Mouse (Mus musculus): Measurements from ENCODE around the gene P3h2. TPM values are rescaled to one million over a fixed set of nuclear protein-coding genes. Genes with fewer than 3 reads are reported as not detected.

Gene P3h2
- polyA plus RNA-seq, 1 experiment from 2014 or later = 0.75 TPM

DNA sequence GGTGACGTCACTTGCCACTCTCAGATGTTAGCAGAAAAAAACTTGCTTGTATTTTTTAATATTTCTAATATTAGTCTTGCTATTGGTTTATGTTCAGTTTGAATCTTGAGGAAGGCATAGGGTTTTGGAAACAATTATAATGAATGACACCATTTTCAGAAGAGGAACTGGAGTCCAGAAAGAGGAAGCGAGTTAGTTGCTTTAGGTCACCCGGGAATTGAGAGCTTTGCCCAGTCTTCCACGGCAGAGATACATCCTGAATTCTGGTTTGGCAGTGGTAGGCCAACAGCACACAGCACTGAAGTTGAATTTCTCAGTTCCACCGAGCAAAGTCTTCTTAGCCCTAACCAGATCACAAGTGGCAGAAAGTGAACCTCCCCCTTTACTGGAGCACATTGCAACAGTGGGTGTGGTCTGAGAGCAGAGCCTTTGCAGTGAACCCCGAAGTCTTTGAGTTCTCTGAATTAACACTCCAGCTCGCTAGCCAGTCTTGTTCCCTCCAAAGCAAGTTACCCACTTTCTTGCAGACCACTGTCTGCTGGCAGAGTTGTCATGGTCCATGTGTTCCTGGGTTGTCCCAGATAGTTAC, 146.8 kb downstream of the P3h2 start:
- Histone ChIP-seq H3K4me3 (ENCODE audit: low read depth, low read length) (no peak overlapping the region), H3K27me3 (ENCODE audit: control insufficient read depth, insufficient read depth, low read depth, low read length) (no peaks in the 10 kb centered on the region), H3K9me3 (replicated peaks; ENCODE audit: control insufficient read depth, low read length, poor library complexity, severe bottlenecking) (no peaks in the 10 kb centered on the region), H3K9ac (ENCODE audit: low read depth, low read length) (no peak overlapping the region), H3K36me3 (ENCODE audit: control insufficient read depth, insufficient read depth, low read length) (no peaks in the 10 kb centered on the region), H3K4me2 (ENCODE audit: low read length) (no peak overlapping the region), H3K4me1 (ENCODE audit: control insufficient read depth, insufficient read depth, low read length) (no peaks in the 10 kb centered on the region), H3K27ac (ENCODE audit: low read length) (no peak overlapping the region)
- WGBS = 83% methylated on average over 7 of the region's 7 CpGs
- ATAC-seq = no peak

- H3K4me1 ChIP-seq (ENCODE audit: control insufficient read depth, insufficient read depth, low read length) = no peaks in the 10 kb centered on the region
- 90% methylated on average over 10 of the region's 10 CpGs for WGBS
- no peaks in the 10 kb centered on the region for H3K9me3 ChIP-seq (replicated peaks; ENCODE audit: control insufficient read depth, low read length, poor library complexity, severe bottlenecking)
- no peak for ATAC-seq
- H3K27me3 ChIP-seq (ENCODE audit: control insufficient read depth, insufficient read depth, low read depth, low read length) = no peaks in the 10 kb centered on the region
- no peak overlapping the region for H3K4me3 ChIP-seq (ENCODE audit: low read depth, low read length)
- H3K27ac ChIP-seq (ENCODE audit: low read length) = no peak overlapping the region
- no peak overlapping the region for H3K4me2 ChIP-seq (ENCODE audit: low read length)
- H3K36me3 ChIP-seq (ENCODE audit: control insufficient read depth, insufficient read depth, low read length) = no peaks in the 10 kb centered on the region
- H3K9ac ChIP-seq (ENCODE audit: low read depth, low read length) = no peak overlapping the region
These were observed 147.4 kb downstream of the P3h2 start for GRCm38 (mm10) chr16:25958213-25958612.

DNA sequence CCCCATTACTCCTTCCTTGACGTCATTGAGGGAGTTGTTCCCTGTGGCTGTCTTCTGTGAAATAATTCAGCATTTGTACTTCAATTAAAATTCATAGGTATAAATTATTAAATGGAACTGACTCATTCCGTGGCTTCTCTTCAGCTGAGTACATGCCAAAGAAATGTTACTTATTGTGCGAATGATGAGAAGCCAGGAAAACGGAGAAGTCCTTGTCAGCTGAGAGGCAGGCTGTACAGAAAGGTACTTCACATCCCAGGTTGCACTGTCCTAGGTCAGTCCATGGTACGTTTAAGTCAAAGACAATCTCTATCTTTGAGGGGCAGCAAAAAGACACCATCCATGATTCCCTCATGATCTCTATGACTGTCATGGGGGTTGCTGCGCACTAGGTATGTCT, 148.8 kb downstream of the P3h2 start:
- 87% methylated on average over 6 of the region's 6 CpGs for WGBS
- no peaks in the 10 kb centered on the region for H3K4me1 ChIP-seq (ENCODE audit: control insufficient read depth, insufficient read depth, low read length)
- no peaks in the 10 kb centered on the region for H3K36me3 ChIP-seq (ENCODE audit: control insufficient read depth, insufficient read depth, low read length)
- ATAC-seq = no peak
- H3K9ac ChIP-seq (ENCODE audit: low read depth, low read length) = no peak overlapping the region
- no peaks in the 10 kb centered on the region for H3K9me3 ChIP-seq (replicated peaks; ENCODE audit: control insufficient read depth, low read length, poor library complexity, severe bottlenecking)
- no peak overlapping the region for H3K4me2 ChIP-seq (ENCODE audit: low read length)
- no peak overlapping the region for H3K27ac ChIP-seq (ENCODE audit: low read length)
- H3K27me3 ChIP-seq (ENCODE audit: control insufficient read depth, insufficient read depth, low read depth, low read length) = no peaks in the 10 kb centered on the region
- H3K4me3 ChIP-seq (ENCODE audit: low read depth, low read length) = no peak overlapping the region

GRCm38 (mm10) chr16:25954614-25955013, 151.0 kb downstream of the P3h2 start:
- no peak overlapping the region for H3K9ac ChIP-seq (ENCODE audit: low read depth, low read length)
- H3K27ac ChIP-seq (ENCODE audit: low read length) = no peak overlapping the region
- H3K4me3 ChIP-seq (ENCODE audit: low read depth, low read length) = no peak overlapping the region
- no peaks in the 10 kb centered on the region for H3K9me3 ChIP-seq (replicated peaks; ENCODE audit: control insufficient read depth, low read length, poor library complexity, severe bottlenecking)
- H3K4me1 ChIP-seq (ENCODE audit: control insufficient read depth, insufficient read depth, low read length) = no peaks in the 10 kb centered on the region
- no peak for ATAC-seq
- no peaks in the 10 kb centered on the region for H3K36me3 ChIP-seq (ENCODE audit: control insufficient read depth, insufficient read depth, low read length)
- no peak overlapping the region for H3K4me2 ChIP-seq (ENCODE audit: low read length)
- WGBS = 94% methylated on average over 3 of the region's 3 CpGs
- H3K27me3 ChIP-seq (ENCODE audit: control insufficient read depth, insufficient read depth, low read depth, low read length) = no peaks in the 10 kb centered on the region

GRCm38 (mm10) chr16:25953359-25953758, 152.2 kb downstream of the P3h2 start:
- no peak for ATAC-seq
- Histone ChIP-seq H3K9ac (ENCODE audit: low read depth, low read length) (no peak overlapping the region), H3K27me3 (ENCODE audit: control insufficient read depth, insufficient read depth, low read depth, low read length) (no peaks in the 10 kb centered on the region), H3K36me3 (ENCODE audit: control insufficient read depth, insufficient read depth, low read length) (no peaks in the 10 kb centered on the region), H3K4me1 (ENCODE audit: control insufficient read depth, insufficient read depth, low read length) (no peaks in the 10 kb centered on the region), H3K27ac (ENCODE audit: low read length) (no peak overlapping the region), H3K4me2 (ENCODE audit: low read length) (no peak overlapping the region), H3K4me3 (ENCODE audit: low read depth, low read length) (no peak overlapping the region), H3K9me3 (replicated peaks; ENCODE audit: control insufficient read depth, low read length, poor library complexity, severe bottlenecking) (no peaks in the 10 kb centered on the region)
- WGBS = 78% methylated on average over 5 of the region's 5 CpGs

DNA sequence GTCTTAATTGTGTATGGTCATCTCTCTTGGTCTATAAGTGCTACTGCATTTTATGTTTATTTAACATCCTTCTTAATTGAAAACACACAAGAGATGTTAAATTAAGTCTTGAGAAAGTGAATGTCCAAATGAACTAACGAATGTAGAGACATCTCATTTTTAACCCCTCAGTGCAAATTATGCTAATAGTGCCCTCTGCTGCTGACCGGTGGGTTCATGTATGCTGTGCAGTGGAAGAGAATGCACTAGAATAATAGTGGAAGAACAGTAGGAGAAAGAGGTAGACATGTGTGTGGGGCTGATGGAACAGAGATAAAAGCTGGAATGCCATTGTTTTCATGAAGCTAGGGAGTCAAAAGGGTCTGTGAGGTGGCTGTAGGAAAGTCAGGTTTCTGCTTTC, 153.6 kb downstream of the P3h2 start:
- Histone ChIP-seq H3K27ac (ENCODE audit: low read length) (no peak overlapping the region), H3K9me3 (replicated peaks; ENCODE audit: control insufficient read depth, low read length, poor library complexity, severe bottlenecking) (no peaks in the 10 kb centered on the region), H3K4me1 (ENCODE audit: control insufficient read depth, insufficient read depth, low read length) (no peaks in the 10 kb centered on the region), H3K36me3 (ENCODE audit: control insufficient read depth, insufficient read depth, low read length) (no peaks in the 10 kb centered on the region), H3K4me3 (ENCODE audit: low read depth, low read length) (no peak overlapping the region), H3K4me2 (ENCODE audit: low read length) (no peak overlapping the region), H3K9ac (ENCODE audit: low read depth, low read length) (no peak overlapping the region), H3K27me3 (ENCODE audit: control insufficient read depth, insufficient read depth, low read depth, low read length) (no peaks in the 10 kb centered on the region)
- no peak for ATAC-seq
- WGBS = 71% methylated on average over 2 of the region's 2 CpGs

DNA sequence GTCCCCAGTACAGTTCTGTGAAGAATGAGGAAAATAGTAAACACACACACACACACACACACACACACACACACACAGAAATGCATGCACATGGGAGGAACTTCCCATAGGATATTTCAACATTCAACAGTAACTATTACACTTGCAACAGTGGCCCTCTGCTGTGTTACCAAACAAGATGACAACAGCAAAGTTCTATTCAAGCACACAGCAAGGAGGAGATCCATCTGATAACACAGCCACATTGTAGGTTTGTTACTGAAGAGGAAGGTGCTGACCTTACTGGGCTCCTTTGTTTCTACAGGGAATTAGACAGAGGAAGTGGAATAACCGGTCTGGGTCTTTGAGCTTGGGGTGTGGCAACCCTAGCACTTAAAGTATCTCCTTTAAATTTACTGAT, 157.5 kb downstream of the P3h2 start:
- Histone ChIP-seq H3K4me3 (ENCODE audit: low read depth, low read length) (no peak overlapping the region), H3K4me2 (ENCODE audit: low read length) (no peak overlapping the region), H3K27me3 (ENCODE audit: control insufficient read depth, insufficient read depth, low read depth, low read length) (no peaks in the 10 kb centered on the region), H3K27ac (ENCODE audit: low read length) (no peak overlapping the region), H3K9me3 (replicated peaks; ENCODE audit: control insufficient read depth, low read length, poor library complexity, severe bottlenecking) (no peaks in the 10 kb centered on the region), H3K4me1 (ENCODE audit: control insufficient read depth, insufficient read depth, low read length) (no peaks in the 10 kb centered on the region), H3K9ac (ENCODE audit: low read depth, low read length) (no peak overlapping the region), H3K36me3 (ENCODE audit: control insufficient read depth, insufficient read depth, low read length) (no peaks in the 10 kb centered on the region)
- 74% methylated on average over 1 of the region's 1 CpGs for WGBS
- no peak for ATAC-seq

DNA sequence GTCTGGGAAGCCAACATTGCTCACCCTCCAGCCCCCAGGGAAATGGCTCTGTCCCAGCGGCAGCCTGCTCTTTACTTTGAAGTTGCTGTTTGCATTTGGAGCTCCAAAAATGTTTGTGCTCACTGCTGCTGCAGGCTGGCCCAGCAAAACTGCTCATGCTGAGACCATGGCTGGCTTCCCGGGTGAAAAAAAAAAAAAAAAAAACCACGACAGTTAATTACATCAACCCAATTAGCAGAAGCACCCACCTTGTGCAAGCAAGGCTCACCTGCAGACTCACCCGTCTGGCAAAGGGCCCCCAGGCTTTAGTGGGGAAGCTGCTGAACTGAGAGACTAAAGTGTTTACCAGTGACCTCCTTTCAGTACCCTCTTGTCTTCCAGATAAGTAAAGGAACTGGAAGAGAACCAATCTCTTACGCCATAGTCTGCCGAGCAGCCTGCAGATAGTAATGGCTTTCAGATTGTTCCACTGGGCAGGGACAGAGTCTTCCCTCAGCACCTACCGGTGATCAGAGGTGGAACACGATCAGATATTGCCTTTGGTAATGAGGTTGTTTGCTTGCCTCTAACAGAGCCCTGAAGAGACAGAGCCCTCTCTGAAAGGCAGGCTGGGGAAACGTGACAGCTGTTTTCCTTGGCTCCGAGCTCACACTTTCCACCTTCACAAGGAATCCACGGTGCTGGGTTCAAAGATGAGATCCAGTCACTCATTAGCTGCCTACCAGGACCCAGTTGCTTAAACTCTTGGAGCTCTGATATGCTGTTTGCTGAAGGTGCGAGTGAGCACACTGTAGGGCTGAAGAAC, 160.2 kb downstream of the P3h2 start:
- Histone ChIP-seq H3K36me3 (ENCODE audit: control insufficient read depth, insufficient read depth, low read length) (no peaks in the 10 kb centered on the region), H3K27me3 (ENCODE audit: control insufficient read depth, insufficient read depth, low read depth, low read length) (no peaks in the 10 kb centered on the region), H3K27ac (ENCODE audit: low read length) (no peak overlapping the region), H3K4me2 (ENCODE audit: low read length) (no peak overlapping the region), H3K9me3 (replicated peaks; ENCODE audit: control insufficient read depth, low read length, poor library complexity, severe bottlenecking) (no peaks in the 10 kb centered on the region), H3K9ac (ENCODE audit: low read depth, low read length) (no peak overlapping the region), H3K4me3 (ENCODE audit: low read depth, low read length) (no peak overlapping the region), H3K4me1 (ENCODE audit: control insufficient read depth, insufficient read depth, low read length) (no peaks in the 10 kb centered on the region)
- 76% methylated on average over 12 of the region's 12 CpGs for WGBS
- ATAC-seq = no peak

DNA sequence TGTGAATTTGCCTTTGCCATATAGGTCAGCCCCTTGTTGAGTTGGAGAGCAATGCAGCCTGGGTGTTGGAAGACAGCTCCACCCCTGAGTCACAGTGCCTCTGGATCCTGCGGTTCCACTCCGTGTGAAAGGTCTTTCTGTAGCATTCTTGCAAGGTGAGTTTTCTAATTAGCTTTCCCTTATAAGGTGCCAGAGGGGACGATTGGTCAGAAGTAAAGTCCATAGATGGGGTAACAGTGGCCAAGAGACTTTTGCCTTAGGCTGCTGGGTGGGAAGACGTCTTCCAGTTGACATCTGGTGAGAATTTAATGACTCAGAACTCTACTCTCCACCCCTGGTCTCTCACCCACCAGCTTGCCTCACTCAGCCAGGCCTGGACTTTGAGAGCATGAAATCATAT, 163.3 kb downstream of the P3h2 start:
- Histone ChIP-seq H3K27me3 (ENCODE audit: control insufficient read depth, insufficient read depth, low read depth, low read length) (no peaks in the 10 kb centered on the region), H3K4me3 (ENCODE audit: low read depth, low read length) (no peak overlapping the region), H3K9me3 (replicated peaks; ENCODE audit: control insufficient read depth, low read length, poor library complexity, severe bottlenecking) (no peaks in the 10 kb centered on the region), H3K9ac (ENCODE audit: low read depth, low read length) (no peak overlapping the region), H3K4me1 (ENCODE audit: control insufficient read depth, insufficient read depth, low read length) (no peaks in the 10 kb centered on the region), H3K27ac (ENCODE audit: low read length) (no peak overlapping the region), H3K4me2 (ENCODE audit: low read length) (no peak overlapping the region), H3K36me3 (ENCODE audit: control insufficient read depth, insufficient read depth, low read length) (no peaks in the 10 kb centered on the region)
- WGBS = 77% methylated on average over 4 of the region's 4 CpGs
- ATAC-seq = no peak

Measured in midbrain, embryonic 16.5 days (tissue).